Mouse (Mus musculus): Measurements from ENCODE around the gene Fev. TPM values are rescaled to one million over a fixed set of nuclear protein-coding genes. Genes with fewer than 3 reads are reported as not detected.

Fev gene
- polyA plus RNA-seq, 1 experiment from 2014 or later, result 0.44 TPM

- no peaks in the 10 kb centered on the region for H3K36me3 ChIP-seq (ENCODE audit: control insufficient read depth, insufficient read depth, low read length)
- H3K4me1 ChIP-seq (ENCODE audit: control insufficient read depth, insufficient read depth, low read length), result peaks cover 13% of the 10 kb centered on the region
- no peak overlapping the region for H3K27ac ChIP-seq (ENCODE audit: low read length)
- H3K9me3 ChIP-seq (replicated peaks; ENCODE audit: control insufficient read depth, low read length), result no peaks in the 10 kb centered on the region
- WGBS, result 12% methylated on average over 4 of the region's 4 CpGs
- no peak for ATAC-seq (ENCODE audit: insufficient read depth, low FRiP score)
- no peak overlapping the region for H3K9ac ChIP-seq (ENCODE audit: low read length)
- peaks cover 63% of the 10 kb centered on the region for H3K27me3 ChIP-seq (ENCODE audit: control insufficient read depth, insufficient read depth, low read length)
- peak overlapping the region; percentile 35 for H3K4me3 ChIP-seq (replicated peaks; ENCODE audit: low read length)
- peak overlapping the region; percentile 49; the same call in 1 of the 2 replicates for H3K4me2 ChIP-seq (ENCODE audit: low read depth, low read length)
Measured at GRCm38 (mm10) chr1:74857677-74858076, 27.5 kb downstream of the Fev start.

GRCm38 (mm10) chr1:74857201-74857600, 28.0 kb downstream of the Fev start:
- Histone ChIP-seq H3K27ac (ENCODE audit: low read length) (no peak overlapping the region), H3K4me1 (ENCODE audit: control insufficient read depth, insufficient read depth, low read length) (peaks cover 13% of the 10 kb centered on the region), H3K27me3 (ENCODE audit: control insufficient read depth, insufficient read depth, low read length) (peaks cover 67% of the 10 kb centered on the region), H3K9ac (ENCODE audit: low read length) (no peak overlapping the region), H3K36me3 (ENCODE audit: control insufficient read depth, insufficient read depth, low read length) (no peaks in the 10 kb centered on the region), H3K9me3 (replicated peaks; ENCODE audit: control insufficient read depth, low read length) (no peaks in the 10 kb centered on the region), H3K4me3 (replicated peaks; ENCODE audit: low read length) (no peak overlapping the region), H3K4me2 (ENCODE audit: low read depth, low read length) (no peak overlapping the region)
- 3% methylated on average over 20 of the region's 20 CpGs for WGBS
- ATAC-seq (ENCODE audit: insufficient read depth, low FRiP score), result no peak

- 5% methylated on average over 7 of the region's 7 CpGs for WGBS
- peaks cover 71% of the 10 kb centered on the region for H3K27me3 ChIP-seq (ENCODE audit: control insufficient read depth, insufficient read depth, low read length)
- ATAC-seq (ENCODE audit: insufficient read depth, low FRiP score), result no peak
- no peak overlapping the region for H3K4me3 ChIP-seq (replicated peaks; ENCODE audit: low read length)
- H3K4me1 ChIP-seq (ENCODE audit: control insufficient read depth, insufficient read depth, low read length), result peaks cover 13% of the 10 kb centered on the region
- H3K27ac ChIP-seq (ENCODE audit: low read length), result no peak overlapping the region
- H3K9me3 ChIP-seq (replicated peaks; ENCODE audit: control insufficient read depth, low read length), result no peaks in the 10 kb centered on the region
- H3K4me2 ChIP-seq (ENCODE audit: low read depth, low read length), result no peak overlapping the region
- no peak overlapping the region for H3K9ac ChIP-seq (ENCODE audit: low read length)
- H3K36me3 ChIP-seq (ENCODE audit: control insufficient read depth, insufficient read depth, low read length), result no peaks in the 10 kb centered on the region
Measured at GRCm38 (mm10) chr1:74856791-74857190, 28.4 kb downstream of the Fev start.

GRCm38 (mm10) chr1:74856439-74856720, 28.8 kb downstream of the Fev start:
- 3% methylated on average over 11 of the region's 11 CpGs for WGBS
- peak overlapping the region; percentile 99 for H3K4me2 ChIP-seq (ENCODE audit: low read depth, low read length)
- no peak overlapping the region for H3K9ac ChIP-seq (ENCODE audit: low read length)
- H3K27me3 ChIP-seq (ENCODE audit: control insufficient read depth, insufficient read depth, low read length), result peaks cover 74% of the 10 kb centered on the region
- ATAC-seq (ENCODE audit: insufficient read depth, low FRiP score), result no peak
- H3K4me3 ChIP-seq (replicated peaks; ENCODE audit: low read length), result peak overlapping the region; percentile 67; the same call in 1 of the 2 replicates
- no peaks in the 10 kb centered on the region for H3K9me3 ChIP-seq (replicated peaks; ENCODE audit: control insufficient read depth, low read length)
- no peaks in the 10 kb centered on the region for H3K36me3 ChIP-seq (ENCODE audit: control insufficient read depth, insufficient read depth, low read length)
- H3K4me1 ChIP-seq (ENCODE audit: control insufficient read depth, insufficient read depth, low read length), result peaks cover 13% of the 10 kb centered on the region
- H3K27ac ChIP-seq (ENCODE audit: low read length), result no peak overlapping the region

GRCm38 (mm10) chr1:74855651-74856438, 29.4 kb downstream of the Fev start:
- no peak for ATAC-seq (ENCODE audit: insufficient read depth, low FRiP score)
- no peaks in the 10 kb centered on the region for H3K36me3 ChIP-seq (ENCODE audit: control insufficient read depth, insufficient read depth, low read length)
- H3K27me3 ChIP-seq (ENCODE audit: control insufficient read depth, insufficient read depth, low read length), result peaks cover 80% of the 10 kb centered on the region
- H3K4me3 ChIP-seq (replicated peaks; ENCODE audit: low read length), result peak overlapping the region; percentile 67
- H3K9ac ChIP-seq (ENCODE audit: low read length), result peak overlapping the region; percentile 68
- no peak overlapping the region for H3K27ac ChIP-seq (ENCODE audit: low read length)
- H3K4me1 ChIP-seq (ENCODE audit: control insufficient read depth, insufficient read depth, low read length), result peaks cover 13% of the 10 kb centered on the region
- 1% methylated on average over 73 of the region's 74 CpGs for WGBS
- H3K9me3 ChIP-seq (replicated peaks; ENCODE audit: control insufficient read depth, low read length), result no peaks in the 10 kb centered on the region
- H3K4me2 ChIP-seq (ENCODE audit: low read depth, low read length), result peak overlapping the region; percentile 99

GRCm38 (mm10) chr1:74855156-74855555, 30.1 kb downstream of the Fev start:
- no peak for ATAC-seq (ENCODE audit: insufficient read depth, low FRiP score)

GRCm38 (mm10) chr1:74854306-74855056, 30.7 kb downstream of the Fev start, which contains the start of gene Cdk5r2:
Gene Cdk5r2 (plus strand): TSS chr1:74854934.
- Histone ChIP-seq H3K27me3 (ENCODE audit: control insufficient read depth, insufficient read depth, low read length) (peaks cover 82% of the 10 kb centered on the region), H3K36me3 (ENCODE audit: control insufficient read depth, insufficient read depth, low read length) (no peaks in the 10 kb centered on the region), H3K4me3 (replicated peaks; ENCODE audit: low read length) (peak within 1 kb of the TSS; percentile 67), H3K27ac (ENCODE audit: low read length) (no peak within 1 kb of the TSS), H3K9ac (ENCODE audit: low read length) (peak within 1 kb of the TSS; percentile 68), H3K4me2 (ENCODE audit: low read depth, low read length) (peak within 1 kb of the TSS; percentile 99), H3K9me3 (replicated peaks; ENCODE audit: control insufficient read depth, low read length) (no peaks in the 10 kb centered on the region), H3K4me1 (ENCODE audit: control insufficient read depth, insufficient read depth, low read length) (peaks cover 13% of the 10 kb centered on the region)
- ATAC-seq (ENCODE audit: insufficient read depth, low FRiP score), result peak; percentile 90; the same call in 1 of the 2 replicates
- 3% methylated on average over 39 of the region's 39 CpGs for WGBS

More at GRCm38 (mm10) chr1:74855156-74855555, 30.1 kb downstream of the Fev start:
- Histone ChIP-seq H3K27ac (ENCODE audit: low read length) (no peak overlapping the region), H3K27me3 (ENCODE audit: control insufficient read depth, insufficient read depth, low read length) (peaks cover 82% of the 10 kb centered on the region), H3K4me1 (ENCODE audit: control insufficient read depth, insufficient read depth, low read length) (peaks cover 13% of the 10 kb centered on the region), H3K9me3 (replicated peaks; ENCODE audit: control insufficient read depth, low read length) (no peaks in the 10 kb centered on the region), H3K4me2 (ENCODE audit: low read depth, low read length) (peak overlapping the region; percentile 99), H3K4me3 (replicated peaks; ENCODE audit: low read length) (peak overlapping the region; percentile 67), H3K9ac (ENCODE audit: low read length) (peak overlapping the region; percentile 68), H3K36me3 (ENCODE audit: control insufficient read depth, insufficient read depth, low read length) (no peaks in the 10 kb centered on the region)
- 1% methylated on average over 48 of the region's 48 CpGs for WGBS

- no peak for ATAC-seq (ENCODE audit: insufficient read depth, low FRiP score)
- Histone ChIP-seq H3K36me3 (ENCODE audit: control insufficient read depth, insufficient read depth, low read length) (no peaks in the 10 kb centered on the region), H3K4me1 (ENCODE audit: control insufficient read depth, insufficient read depth, low read length) (peaks cover 12% of the 10 kb centered on the region), H3K4me2 (ENCODE audit: low read depth, low read length) (no peak overlapping the region), H3K4me3 (replicated peaks; ENCODE audit: low read length) (no peak overlapping the region), H3K27me3 (ENCODE audit: control insufficient read depth, insufficient read depth, low read length) (peaks cover 50% of the 10 kb centered on the region), H3K27ac (ENCODE audit: low read length) (no peak overlapping the region), H3K9ac (ENCODE audit: low read length) (no peak overlapping the region), H3K9me3 (replicated peaks; ENCODE audit: control insufficient read depth, low read length) (no peaks in the 10 kb centered on the region)
- WGBS, result 19% methylated on average over 6 of the region's 6 CpGs
Measured at GRCm38 (mm10) chr1:74851001-74851775, 34.0 kb downstream of the Fev start.

Measured in stomach, embryonic 16.5 days (tissue).